Mouse (Mus musculus) inflammation-experienced regulatory T-cells, adult 6 months (primary cell): ENCODE data around the gene Pip5k1a. TPM values are rescaled to one million over a fixed set of nuclear protein-coding genes. Genes with fewer than 3 reads are reported as not detected.
"Not testable (repeated sequence)": the region's sequence is repeated elsewhere in the genome, so short reads cannot be mapped to it uniquely, and the experiment has no call there.

Experiments used
- ATAC-seq: one replicate; pipeline ENCODE4 v1.8.0; 2017
- polyA plus RNA-seq, 3 experiments: library from polyadenylated mRNA; unstranded; fragments of 100-300 nt; shearing (Covaris generic); gene quantifications; one replicate each; pipeline ENCODE4 v1.2.1; 2017

The Pip5k1a gene
- polyA plus RNA-seq, 3 experiments from 2014 or later: 16.7 to 22.4 (median 17.6) TPM

GRCm38 (mm10) chr3:95041625-95042024 is 65.1 kb downstream of the Pip5k1a start:
- no peak for ATAC-seq

GRCm38 (mm10) chr3:95029953-95030352 is 76.8 kb downstream of the Pip5k1a start:
- no peak for ATAC-seq

- not testable (repeated sequence) for ATAC-seq
Observed at GRCm38 (mm10) chr3:95029291-95029827, 77.4 kb downstream of the Pip5k1a start.

GRCm38 (mm10) chr3:95028603-95029002 is 78.1 kb downstream of the Pip5k1a start:
- peak; percentile 82 for ATAC-seq

GRCm38 (mm10) chr3:95027701-95028100 is 79.0 kb downstream of the Pip5k1a start:
- peak; percentile 87 for ATAC-seq

- no peak for ATAC-seq
Observed at GRCm38 (mm10) chr3:95027057-95027645, 79.6 kb downstream of the Pip5k1a start.

GRCm38 (mm10) chr3:95025202-95025601 is 81.5 kb downstream of the Pip5k1a start:
- no peak for ATAC-seq

- no peak for ATAC-seq
Observed at GRCm38 (mm10) chr3:95024551-95024950, 82.2 kb downstream of the Pip5k1a start.

GRCm38 (mm10) chr3:95020956-95021355 is 85.8 kb downstream of the Pip5k1a start:
- not testable (repeated sequence) for ATAC-seq

GRCm38 (mm10) chr3:95018741-95019140 is 88.0 kb downstream of the Pip5k1a start:
- peak; percentile 15 for ATAC-seq

GRCm38 (mm10) chr3:95016532-95017056 is 90.1 kb downstream of the Pip5k1a start:
- no peak for ATAC-seq

- peak; percentile 60 for ATAC-seq
Observed at GRCm38 (mm10) chr3:95015891-95016531, 90.7 kb downstream of the Pip5k1a start.

GRCm38 (mm10) chr3:95015337-95015872 is 91.3 kb downstream of the Pip5k1a start, which contains the start of gene Zfp687:
Gene Zfp687, minus strand, starts transcription at chr3:95015448.
- ATAC-seq: peak; percentile 90

- ATAC-seq: no peak
Observed at GRCm38 (mm10) chr3:95014428-95015151, 92.1 kb downstream of the Pip5k1a start.

GRCm38 (mm10) chr3:95013699-95014427 is 92.9 kb downstream of the Pip5k1a start:
- no peak for ATAC-seq

GRCm38 (mm10) chr3:95012982-95013381 is 93.7 kb downstream of the Pip5k1a start:
- no peak for ATAC-seq

GRCm38 (mm10) chr3:95010396-95010795 is 96.3 kb downstream of the Pip5k1a start:
- ATAC-seq: no peak

Other genes with a start within 250 kb of the Pip5k1a start
- 100 to 1,000 TPM; 120 to 202 (median 164) TPM for gene Psmb4, start 220.0 kb downstream of the Pip5k1a start, polyA plus RNA-seq
- 1 to 10 TPM in 2 of 3 experiments, under 1 TPM in 1; 0.36 to 2.2 (median 1.5) TPM for gene Selenbp1, start 173.9 kb downstream of the Pip5k1a start, polyA plus RNA-seq
- 10 to 100 TPM in 2 of 3 experiments, 1 to 10 TPM in 1; 9.6 to 14.4 (median 13.8) TPM for gene Rfx5, start 152.9 kb downstream of the Pip5k1a start, polyA plus RNA-seq
- gene Pi4kb, start 132.2 kb downstream of the Pip5k1a start, polyA plus RNA-seq: 10 to 100 TPM in 2 of 3 experiments, 1 to 10 TPM in 1; 9.1 to 12.7 (median 10.6) TPM
- gene Zfp687, start 91.5 kb downstream of the Pip5k1a start, polyA plus RNA-seq: 10 to 100 TPM; 12.2 to 16.5 (median 12.4) TPM
- gene Psmd4, start 64.3 kb downstream of the Pip5k1a start, polyA plus RNA-seq: 100 to 1,000 TPM; 175 to 191 (median 181) TPM
- 10 to 100 TPM; 64.0 to 70.0 (median 66.7) TPM for gene Vps72, start 4.1 kb upstream of the Pip5k1a start, polyA plus RNA-seq
- gene Tmod4, start 17.5 kb upstream of the Pip5k1a start, polyA plus RNA-seq: 1 to 10 TPM; 1.8 to 2.5 (median 2.1) TPM
- gene Scnm1, start 27.1 kb upstream of the Pip5k1a start, polyA plus RNA-seq: 100 to 1,000 TPM in 2 of 3 experiments, 10 to 100 TPM in 1; 81.4 to 113 (median 106) TPM
- gene Lysmd1, start 27.2 kb upstream of the Pip5k1a start, polyA plus RNA-seq: 10 to 100 TPM; 14.6 to 32.0 (median 30.8) TPM
- 100 to 1,000 TPM; 180 to 236 (median 220) TPM for gene Tnfaip8l2, start 35.4 kb upstream of the Pip5k1a start, polyA plus RNA-seq
- under 1 TPM in 1 of 3 experiments, not detected in 2; 0.16 TPM for gene Sema6c, start 53.5 kb upstream of the Pip5k1a start, polyA plus RNA-seq
- gene Gabpb2, start 111.0 kb upstream of the Pip5k1a start, polyA plus RNA-seq: 10 to 100 TPM; 28.0 to 52.1 (median 31.8) TPM
- gene Cdc42se1, start 121.8 kb upstream of the Pip5k1a start, polyA plus RNA-seq: 100 to 1,000 TPM; 179 to 293 (median 202) TPM
- 10 to 100 TPM; 17.5 to 21.6 (median 18.8) TPM for gene Mllt11, start 125.2 kb upstream of the Pip5k1a start, polyA plus RNA-seq
- under 1 TPM; 0.49 to 0.94 (median 0.85) TPM for gene Gm128, start 134.7 kb upstream of the Pip5k1a start, polyA plus RNA-seq
- gene Bnipl, start 144.3 kb upstream of the Pip5k1a start, polyA plus RNA-seq: under 1 TPM in 1 of 3 experiments, not detected in 2; 0.52 TPM
- 10 to 100 TPM; 17.8 to 18.5 (median 18.3) TPM for gene Mindy1, start 174.4 kb upstream of the Pip5k1a start, polyA plus RNA-seq
- 10 to 100 TPM in 1 of 3 experiments, 1 to 10 TPM in 2; 7.5 to 11.0 (median 8.8) TPM for gene Prune1, start 175.1 kb upstream of the Pip5k1a start, polyA plus RNA-seq
- under 1 TPM; 0.64 to 0.92 (median 0.91) TPM for gene Anxa9, start 200.2 kb upstream of the Pip5k1a start, polyA plus RNA-seq
- gene Cers2, start 207.9 kb upstream of the Pip5k1a start, polyA plus RNA-seq: 100 to 1,000 TPM; 151 to 215 (median 154) TPM